Mouse (Mus musculus) heart, postnatal 14 days (tissue): ENCODE measurements around the gene Gmppa. TPM values are rescaled to one million over a fixed set of nuclear protein-coding genes. Genes with fewer than 3 reads are reported as not detected.
A peak's percentile ranks its signal among the peaks of the same experiment; 100 is the strongest.

Experiments used
- DNase-seq, 2 experiments: peaks; one replicate each; pipeline ENCODE4 v3.0.0; 2021 to 2022
- intact Hi-C: fragments of 180-260 bp; cut with DNase I; formaldehyde crosslinking; loops from one replicate; pipeline ENCODE4 v1.15.1; 2025
- long read RNA-seq, 2 experiments: library from polyadenylated mRNA; stranded (forward); transcript quantifications; one replicate each; pipeline ENCODE4 v2.0.0; 2021
- total RNA-seq, 2 experiments: library from RNA; stranded (reverse); gene quantifications; 2 replicates each; pipeline ENCODE4 v1.2.3; 2021

Gene Gmppa
- 10 to 100 TPM; 32.3 to 32.5 TPM for total RNA-seq
- long read RNA-seq, experiment 1, transcript Gmppa-201 (13 exons, 1,539 nt) = major isoform, 7 of 15 reads
- long read RNA-seq, experiment 1, partial matches to known transcripts = 4 of 15 reads
- long read RNA-seq, experiment 1, other reads (novel, unspliced or antisense) = 3 of 15 reads
- long read RNA-seq, experiment 2, partial matches to known transcripts = 2 of 8 reads
- long read RNA-seq, experiment 2, other reads (novel, unspliced or antisense) = 4 of 8 reads

GRCm38 (mm10) chr1:75435475-75436328 lies at the start of gene Gmppa:
Gene Gmppa (plus strand): TSS chr1:75435930.
- intact Hi-C loops = no loop called here
- peak; percentile 74 to 84 for DNase-seq

GRCm38 (mm10) chr1:75386149-75386548 lies 49.6 kb upstream of the Gmppa start:
- intact Hi-C loops = no loop called here

GRCm38 (mm10) chr1:75387469-75387928 lies 48.2 kb upstream of the Gmppa start:
- DNase-seq = peak; percentile 32 to 48

More at GRCm38 (mm10) chr1:75386149-75386548, 49.6 kb upstream of the Gmppa start:
- DNase-seq = no peak

DNA sequence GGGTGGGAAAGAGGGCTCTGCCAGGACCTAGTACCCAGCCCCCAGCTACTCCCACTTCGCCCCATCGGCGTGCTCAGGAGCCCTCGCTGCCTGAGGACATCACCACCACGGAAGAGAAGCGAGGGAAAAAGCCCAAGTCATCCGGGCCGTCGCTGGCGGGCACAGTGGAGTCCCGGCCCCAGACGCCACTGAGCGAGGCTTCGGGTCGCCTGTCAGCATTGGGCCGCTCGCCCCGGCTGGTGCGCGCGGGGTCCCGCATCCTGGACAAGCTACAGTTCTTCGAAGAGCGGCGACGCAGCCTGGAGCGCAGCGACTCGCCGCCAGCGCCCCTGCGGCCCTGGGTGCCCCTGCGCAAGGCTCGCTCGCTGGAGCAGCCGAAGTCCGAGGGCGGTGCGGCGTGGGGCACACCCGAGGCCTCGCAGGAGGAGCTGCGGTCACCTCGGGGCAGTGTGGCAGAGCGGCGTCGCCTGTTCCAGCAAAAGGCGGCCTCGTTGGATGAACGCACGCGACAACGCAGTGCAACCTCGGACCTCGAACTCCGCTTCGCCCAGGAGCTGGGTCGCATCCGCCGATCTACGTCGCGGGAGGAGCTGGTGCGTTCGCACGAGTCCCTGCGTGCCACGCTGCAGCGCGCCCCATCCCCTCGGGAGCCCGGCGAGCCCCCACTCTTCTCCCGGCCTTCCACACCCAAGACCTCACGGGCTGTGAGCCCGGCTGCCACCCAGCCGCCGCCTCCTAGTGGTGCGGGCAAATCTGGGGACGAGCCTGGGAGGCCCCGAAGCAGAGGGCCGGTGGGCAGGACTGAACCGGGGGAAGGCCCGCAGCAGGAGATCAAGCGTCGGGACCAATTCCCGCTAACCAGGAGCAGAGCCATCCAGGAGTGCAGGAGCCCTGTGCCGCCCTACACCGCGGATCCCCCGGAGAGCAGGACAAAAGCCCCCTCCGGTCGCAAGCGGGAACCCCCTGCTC lies 47.5 kb upstream of the Gmppa start:
- DNase-seq = no peak
- intact Hi-C loops = no loop called here

More at GRCm38 (mm10) chr1:75387469-75387928, 48.2 kb upstream of the Gmppa start:
- intact Hi-C loops = no loop called here

GRCm38 (mm10) chr1:75388898-75389515 lies 46.7 kb upstream of the Gmppa start:
- no peak for DNase-seq
- intact Hi-C loops = no loop called here

GRCm38 (mm10) chr1:75393139-75393538 lies 42.6 kb upstream of the Gmppa start:
- intact Hi-C loops = no loop called here
- peak; percentile 76 to 87 for DNase-seq

GRCm38 (mm10) chr1:75393846-75394245 lies 41.9 kb upstream of the Gmppa start:
- no peak for DNase-seq
- intact Hi-C loops = no loop called here

DNA sequence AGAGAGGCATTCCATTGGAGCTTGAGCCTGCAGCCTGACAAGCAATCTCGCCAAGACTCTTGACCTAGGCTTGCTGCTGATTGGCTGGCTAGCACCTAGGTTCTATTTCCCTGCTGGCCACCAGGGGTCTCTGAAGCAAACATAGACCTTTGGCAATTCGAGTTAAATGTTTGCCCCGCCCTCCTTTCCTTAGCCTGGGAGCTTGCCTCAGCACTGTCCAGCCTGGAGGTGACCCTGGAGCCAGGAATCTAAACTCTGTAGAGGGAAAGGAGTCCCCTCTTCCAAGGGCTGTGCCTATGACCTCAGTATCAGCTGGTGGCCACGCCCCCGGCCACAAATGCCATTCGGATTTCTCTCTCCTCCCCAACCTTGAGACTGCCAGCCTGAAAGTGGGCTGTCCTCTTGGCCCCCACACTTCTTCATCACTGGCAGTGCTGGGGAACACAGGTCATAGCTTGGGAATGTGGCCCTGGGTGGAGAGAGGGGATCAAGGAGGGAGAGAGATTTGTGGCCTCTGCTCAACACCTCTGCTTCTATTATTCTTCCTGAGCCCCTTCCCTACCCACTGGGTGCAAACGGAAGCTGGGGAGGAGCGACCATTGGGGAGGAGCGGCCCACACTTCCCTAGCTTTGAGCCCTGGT lies 36.8 kb upstream of the Gmppa start:
- intact Hi-C loops = no loop called here
- DNase-seq = peak; percentile 78 to 85

- DNase-seq = peak; percentile 75 to 86
- intact Hi-C loops = no loop called here
Observed at GRCm38 (mm10) chr1:75399755-75400492, 35.8 kb upstream of the Gmppa start.

DNA sequence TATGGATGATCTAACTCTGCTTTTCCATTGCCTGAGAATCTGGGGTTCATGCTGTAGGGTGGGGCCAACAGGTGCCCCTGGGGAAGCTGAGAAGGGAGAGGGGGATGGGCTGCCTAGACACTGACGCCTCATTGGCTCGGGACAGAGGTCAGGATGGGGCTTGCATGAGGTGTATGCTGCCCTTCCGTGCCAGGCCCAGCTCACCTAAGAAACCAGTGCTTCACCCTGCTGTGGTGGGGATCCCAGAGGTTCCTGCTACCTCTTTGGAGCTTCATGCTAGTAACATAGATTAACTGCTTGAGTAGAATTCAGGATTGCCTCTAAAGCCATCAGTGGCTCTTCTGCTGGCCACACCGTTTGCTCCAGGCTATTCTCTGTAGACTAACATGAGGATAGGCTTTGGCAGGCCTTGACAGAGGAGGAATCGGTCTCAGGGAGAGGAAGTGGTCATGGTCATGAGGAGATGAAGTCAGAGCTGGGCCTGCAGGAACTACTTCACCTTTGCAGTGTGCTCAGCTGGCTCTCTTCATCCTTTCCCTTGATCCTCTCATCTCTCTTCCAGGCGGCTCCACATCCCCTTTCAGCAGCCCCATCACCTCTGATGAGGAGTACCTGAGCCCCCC lies 35.1 kb upstream of the Gmppa start:
- intact Hi-C loops = no loop called here

DNA sequence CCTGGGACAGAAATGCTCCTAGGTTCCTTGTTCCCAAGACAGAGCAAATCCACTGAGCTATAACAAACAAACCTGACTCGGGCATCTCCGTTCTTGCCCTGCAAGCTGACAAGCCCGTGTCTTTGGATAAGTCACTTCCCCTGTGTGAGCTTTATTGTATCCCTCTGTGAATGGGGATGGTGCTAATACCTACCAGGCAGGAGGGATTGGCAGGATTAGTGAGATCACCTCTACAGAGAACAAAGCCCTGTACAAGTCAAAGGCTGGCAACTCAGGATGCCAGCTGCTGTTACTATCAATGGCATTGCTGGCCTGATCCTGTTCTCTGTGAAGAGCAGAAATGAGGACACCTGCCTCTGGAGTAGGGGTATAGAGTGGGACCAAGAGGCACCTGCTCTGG lies 30.2 kb upstream of the Gmppa start:
- DNase-seq = no peak
- intact Hi-C loops = loop anchor here (5.0 kb wide), 1 partner anchor 43 kb away; the partner anchor contains the start of gene Des

More for the DNA sequence above, 35.1 kb upstream of the Gmppa start:
- DNase-seq = no peak

GRCm38 (mm10) chr1:75406173-75406572 lies 29.6 kb upstream of the Gmppa start:
- intact Hi-C loops = loop anchor here (5.0 kb wide), 1 partner anchor 44 kb away; the partner anchor contains the start of gene Des

DNA sequence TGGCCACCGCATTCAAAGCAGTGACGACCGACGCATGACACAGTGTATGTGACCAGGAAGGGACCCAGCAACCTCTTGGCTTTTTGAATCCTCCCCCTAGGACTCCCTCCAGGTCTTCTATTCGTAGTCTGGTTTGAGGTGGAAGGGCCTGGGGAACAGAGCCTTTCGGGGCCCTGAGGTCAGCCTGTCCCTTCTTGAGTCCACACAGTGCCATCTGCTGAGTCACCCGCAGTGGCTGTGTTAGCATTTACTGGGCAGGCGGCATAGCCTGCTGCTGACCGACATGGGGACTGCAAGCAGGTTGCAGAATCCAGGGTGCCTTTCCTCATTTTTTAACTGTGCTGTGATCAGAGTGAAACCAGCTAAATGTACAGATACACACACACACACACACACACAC lies 28.7 kb upstream of the Gmppa start:
- DNase-seq = no peak

More at GRCm38 (mm10) chr1:75406173-75406572, 29.6 kb upstream of the Gmppa start:
- no peak for DNase-seq

DNA sequence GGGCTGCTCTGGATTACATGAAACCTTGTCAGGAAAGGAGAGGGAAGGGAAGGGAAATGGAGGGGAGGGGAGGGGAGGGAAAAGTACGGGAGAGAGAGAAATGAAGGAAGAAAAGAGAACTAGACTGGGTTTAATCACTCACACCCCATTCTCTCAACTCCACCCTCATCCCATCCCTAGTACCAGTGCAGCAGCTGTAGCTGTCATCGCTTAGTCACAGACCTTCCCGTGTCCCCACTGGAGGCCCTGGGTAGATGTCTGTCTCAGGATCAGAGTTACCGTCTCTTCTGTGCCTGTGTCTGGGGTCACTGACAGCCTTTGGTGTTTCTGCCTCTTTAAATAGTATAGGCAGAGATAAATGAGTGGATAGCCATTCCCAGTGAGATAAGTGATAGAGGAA lies 27.5 kb upstream of the Gmppa start:
- no peak for DNase-seq
- intact Hi-C loops = loop anchor here (5.0 kb wide), 1 partner anchor 46 kb away; the partner anchor contains the start of gene Des

More for the DNA sequence above, 28.7 kb upstream of the Gmppa start:
- intact Hi-C loops = loop anchor here (5.0 kb wide), 1 partner anchor 45 kb away; the partner anchor contains the start of gene Des

DNA sequence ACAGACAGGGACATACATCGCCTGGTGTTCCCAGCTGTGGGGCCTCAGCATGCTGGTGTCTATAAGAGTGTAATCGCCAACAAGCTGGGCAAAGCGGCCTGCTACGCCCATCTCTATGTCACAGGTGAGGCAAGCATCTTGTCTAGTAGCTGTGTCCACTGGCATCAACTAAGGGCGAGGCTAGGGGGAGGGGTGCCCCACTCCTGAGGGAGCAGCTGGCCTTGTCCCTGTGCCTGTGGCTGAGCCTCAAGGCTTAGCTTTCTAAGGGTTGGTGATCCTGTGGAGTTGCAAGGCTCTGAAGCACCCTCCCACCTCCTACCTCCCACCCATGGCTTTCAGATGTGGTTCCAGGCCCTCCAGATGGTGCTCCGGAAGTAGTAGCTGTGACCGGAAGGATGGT lies 25.8 kb upstream of the Gmppa start:
- DNase-seq = no peak
- intact Hi-C loops = loop anchor here (5.0 kb wide), 3 partner anchors 38 to 63 kb away; partner anchors contain the start of gene Des

GRCm38 (mm10) chr1:75412196-75412595 lies 23.5 kb upstream of the Gmppa start:
- intact Hi-C loops = loop anchor here (5.0 kb wide), 2 partner anchors 40 to 65 kb away; no protein-coding TSS in a partner anchor
- no peak for DNase-seq

- intact Hi-C loops = loop anchor here (5.0 kb wide), 2 partner anchors 41 to 66 kb away; no protein-coding TSS in a partner anchor
- DNase-seq = peak; percentile 53 to 67
Observed at GRCm38 (mm10) chr1:75413749-75414148, 22.0 kb upstream of the Gmppa start.

- intact Hi-C loops = no loop called here
- no peak for DNase-seq
Observed at GRCm38 (mm10) chr1:75421794-75422193, 13.9 kb upstream of the Gmppa start.
